Mouse (Mus musculus): Measurements from ENCODE around the gene Cdrt4. TPM values are rescaled to one million over a fixed set of nuclear protein-coding genes. Genes with fewer than 3 reads are reported as not detected.

The Cdrt4 gene
- total RNA-seq, 4 experiments from 2014 or later = 0.35 TPM; not detected in 3

- no peak for DNase-seq
These were observed 7.5 kb upstream of the Cdrt4 start for GRCm38 (mm10) chr11:62943538-62943937.

DNA sequence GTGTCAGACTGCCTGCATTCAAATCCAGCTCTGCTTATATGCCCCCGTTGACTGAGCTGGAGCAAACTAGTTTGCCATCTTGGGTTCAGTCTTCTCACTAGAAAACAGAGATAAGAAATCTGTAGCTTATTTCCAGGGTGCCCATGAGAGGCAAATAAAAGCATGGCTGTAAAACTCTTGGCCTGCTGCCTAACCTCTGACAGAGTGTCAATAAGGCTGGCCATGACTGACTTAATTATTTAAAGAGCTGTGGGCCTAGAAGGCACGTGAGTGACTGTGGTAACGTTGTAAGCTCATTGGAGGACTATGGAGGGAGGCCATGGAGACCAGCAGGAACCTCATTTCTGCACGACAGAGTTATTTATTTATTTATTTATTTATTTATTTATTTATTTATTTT lies 5.5 kb upstream of the Cdrt4 start:
- DNase-seq = no peak

- DNase-seq = no peak
These were observed 1.4 kb upstream of the Cdrt4 start for GRCm38 (mm10) chr11:62949548-62949947.

DNA sequence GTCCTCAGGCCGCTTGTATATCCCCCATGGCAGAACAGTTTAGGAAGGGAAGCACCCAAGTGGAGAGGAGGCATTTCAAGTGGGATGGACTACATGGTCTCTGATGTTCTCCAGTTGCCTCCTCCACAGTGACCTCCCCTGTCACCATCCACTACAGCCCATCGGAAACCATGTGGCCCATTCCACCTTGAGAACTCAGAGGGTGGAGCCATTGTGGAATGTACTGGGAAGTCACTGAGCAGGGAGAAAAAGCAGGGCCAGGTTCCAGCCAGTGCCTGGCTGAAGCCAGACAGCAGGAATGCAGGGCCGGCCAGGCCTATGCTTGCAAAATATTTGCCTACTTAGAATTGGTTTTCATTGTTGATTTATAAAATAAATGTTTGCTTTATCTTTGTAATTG lies 3.8 kb downstream of the Cdrt4 start:
- no peak for DNase-seq

DNA sequence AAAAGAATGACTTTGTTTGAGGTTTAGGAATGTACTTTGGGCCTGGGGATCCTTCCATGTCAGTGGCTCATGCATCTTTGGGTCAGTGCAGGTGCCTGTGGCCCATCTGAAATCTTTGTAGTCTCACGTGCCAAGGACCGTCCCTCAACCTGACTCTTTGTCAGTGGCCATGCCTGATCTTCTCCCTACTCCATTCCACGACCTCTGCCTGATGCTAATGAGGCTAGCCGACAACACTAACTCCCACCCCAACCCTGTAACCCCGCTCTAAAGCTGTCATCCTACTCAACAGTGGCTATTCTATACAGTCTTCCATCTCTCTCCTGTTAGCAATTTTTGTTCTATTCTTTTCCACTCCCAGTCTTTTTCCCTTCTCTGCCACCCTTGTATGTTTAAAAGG lies 4.2 kb downstream of the Cdrt4 start:
- no peak for DNase-seq

GRCm38 (mm10) chr11:62955776-62956175 lies 4.8 kb downstream of the Cdrt4 start:
- no peak for DNase-seq

GRCm38 (mm10) chr11:62957626-62958180 lies 6.7 kb downstream of the Cdrt4 start:
- no peak for DNase-seq

GRCm38 (mm10) chr11:62963292-62963691 lies 12.3 kb downstream of the Cdrt4 start:
- DNase-seq = no peak

- DNase-seq = no peak
These were observed 15.4 kb downstream of the Cdrt4 start for GRCm38 (mm10) chr11:62966424-62966764.

GRCm38 (mm10) chr11:62966765-62967633 lies 16.0 kb downstream of the Cdrt4 start:
- DNase-seq = no peak

GRCm38 (mm10) chr11:62977176-62977575 lies 26.2 kb downstream of the Cdrt4 start:
- DNase-seq = no peak

- DNase-seq = no peak
These were observed 27.9 kb downstream of the Cdrt4 start for GRCm38 (mm10) chr11:62978886-62979285.

DNA sequence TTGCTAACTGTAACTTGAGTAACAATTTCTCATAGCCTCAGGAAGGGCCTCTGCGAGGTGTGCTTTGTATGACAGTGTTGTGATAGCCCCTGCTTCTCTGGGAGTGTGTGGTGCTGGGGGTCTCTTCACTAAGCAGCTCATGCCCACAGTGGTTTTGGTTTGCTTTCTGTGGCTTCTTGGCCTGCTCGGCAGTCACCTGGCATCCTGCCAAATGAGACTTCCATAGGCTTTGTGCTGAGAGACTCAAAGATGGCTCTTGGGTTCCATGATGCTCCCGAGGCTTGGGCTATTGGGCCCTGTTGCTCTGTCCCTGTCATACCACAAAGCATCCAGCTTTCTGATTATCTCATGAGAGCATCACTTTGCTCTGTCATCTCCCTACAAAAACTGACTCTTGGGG lies 30.7 kb downstream of the Cdrt4 start:
- DNase-seq = no peak

GRCm38 (mm10) chr11:62983793-62984192 lies 32.8 kb downstream of the Cdrt4 start:
- no peak for DNase-seq

GRCm38 (mm10) chr11:62984365-62984764 lies 33.4 kb downstream of the Cdrt4 start:
- no peak for DNase-seq

DNA sequence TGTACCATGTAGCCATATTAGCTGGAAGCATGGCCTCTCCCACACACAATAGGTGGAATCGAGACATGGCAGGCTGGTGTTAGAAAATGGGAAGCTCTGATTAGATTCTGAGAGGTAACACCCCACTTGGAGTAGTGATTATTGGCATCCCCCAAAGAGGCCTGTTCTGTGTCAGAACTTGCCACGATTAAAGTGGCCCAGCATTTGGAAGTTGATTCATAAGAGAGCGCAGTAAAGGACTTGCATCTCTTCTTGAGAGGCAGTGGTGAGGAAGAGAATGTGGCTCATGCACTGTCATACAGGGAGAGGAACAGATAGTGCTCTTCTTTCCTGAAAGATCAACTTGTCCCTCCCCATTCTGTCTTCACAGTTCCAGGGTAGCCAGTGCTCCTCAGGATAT lies 34.1 kb downstream of the Cdrt4 start:
- DNase-seq = no peak

- DNase-seq = no peak
These were observed 35.6 kb downstream of the Cdrt4 start for GRCm38 (mm10) chr11:62986578-62986977.

- DNase-seq = no peak
These were observed 39.2 kb downstream of the Cdrt4 start for GRCm38 (mm10) chr11:62990150-62990685.

DNA sequence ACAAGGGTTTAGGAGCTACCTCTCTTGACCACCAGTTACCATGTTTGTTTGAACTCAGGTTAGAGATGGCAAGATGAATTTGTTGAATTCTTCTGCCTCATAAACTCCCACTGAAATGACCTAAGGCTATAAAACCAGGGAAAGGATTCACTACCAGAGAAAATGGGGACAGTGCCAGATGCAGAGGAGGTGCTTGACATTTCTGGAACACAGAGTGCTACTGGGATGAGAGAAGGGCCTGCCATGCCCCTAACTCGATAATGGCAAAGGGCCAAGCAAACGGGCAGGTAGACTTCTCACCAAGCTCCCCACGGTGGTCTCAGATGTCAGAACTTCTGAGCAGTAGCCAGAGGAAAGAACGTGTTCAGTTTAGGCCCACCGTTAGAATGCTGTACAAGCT lies 39.8 kb downstream of the Cdrt4 start:
- no peak for DNase-seq

- no peak for DNase-seq
These were observed 41.7 kb downstream of the Cdrt4 start for GRCm38 (mm10) chr11:62992545-62993242.

DNA sequence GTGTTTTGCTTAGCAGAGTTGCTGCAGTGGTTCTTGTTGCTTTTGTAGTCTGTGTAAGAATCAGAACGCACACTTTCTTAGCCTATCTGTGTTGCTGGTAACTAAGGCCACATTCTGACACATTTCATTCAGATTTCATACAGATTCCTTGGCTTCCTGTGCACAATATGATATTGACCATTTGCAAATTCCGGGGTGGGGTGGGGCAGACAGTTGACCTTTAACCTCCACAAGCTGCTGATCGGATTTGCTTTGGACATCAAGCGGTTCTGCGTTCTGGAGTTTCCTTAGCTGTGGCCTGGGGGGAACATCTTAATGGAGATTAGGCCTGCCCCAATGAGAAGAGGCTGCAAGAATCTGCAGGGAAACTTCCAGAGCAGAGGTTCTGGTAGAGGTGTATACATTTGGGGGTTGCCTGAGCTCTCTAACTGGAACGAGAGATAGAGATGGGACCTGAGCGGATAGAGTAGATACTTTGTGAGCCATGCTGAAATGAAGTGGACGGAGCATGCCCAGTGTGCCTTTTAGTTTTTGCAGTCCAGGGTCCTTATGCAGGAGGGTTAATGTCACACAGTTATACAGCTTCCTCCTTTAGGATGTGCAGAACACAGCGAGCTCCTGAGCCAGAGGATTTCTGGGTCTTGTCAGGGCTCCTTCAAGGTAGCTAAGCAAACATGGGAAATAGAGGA lies 44.2 kb downstream of the Cdrt4 start:
- DNase-seq = no peak

DNA sequence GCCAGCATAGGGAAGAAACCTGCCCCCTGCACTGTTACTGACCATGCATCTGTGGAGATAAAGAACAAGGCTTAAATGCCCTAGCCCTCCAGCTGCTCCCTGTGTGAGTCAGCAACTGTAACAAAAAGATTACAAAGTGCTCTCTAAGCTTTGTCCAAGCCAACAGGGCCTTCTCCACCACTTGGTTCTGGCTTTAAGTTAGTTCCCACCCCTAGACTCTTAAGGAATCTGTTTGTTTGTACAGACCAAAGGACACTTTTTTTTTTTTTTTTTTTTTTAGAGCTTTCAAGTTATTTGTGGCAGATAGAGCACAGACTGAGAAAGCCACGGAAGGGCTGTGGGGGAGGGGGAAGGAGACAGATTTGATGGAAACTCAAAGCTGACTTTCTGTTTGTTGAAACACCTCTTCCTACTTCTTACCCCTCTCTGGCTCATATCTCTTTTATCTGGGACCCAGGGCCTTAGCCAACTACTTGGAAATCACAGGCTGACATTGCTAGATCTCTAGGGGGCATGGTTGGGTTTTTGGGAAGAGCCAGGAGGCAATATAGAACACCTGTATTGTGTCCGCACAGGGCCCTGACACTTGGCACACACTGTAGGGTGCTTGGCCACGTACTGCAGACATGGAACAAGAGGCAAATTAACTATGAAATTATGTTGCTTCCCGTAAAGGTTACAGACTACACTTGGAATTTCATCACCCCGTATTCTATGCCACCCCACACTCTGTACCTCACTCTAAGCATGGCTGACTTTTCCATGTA lies 44.9 kb downstream of the Cdrt4 start:
- DNase-seq = no peak
